Mouse (Mus musculus) cerebellum, adult (tissue): ENCODE results near the gene Acot8.
"Not testable (repeated sequence)": the region's sequence is repeated elsewhere in the genome, so short reads cannot be mapped to it uniquely, and the experiment has no call there.

Source experiments
- ATAC-seq: cut with Nextera tagmentation; 2 replicates; pipeline ENCODE4 v1.9.2; 2017; ENCODE audit warnings: mild to moderate bottlenecking, moderate library complexity, mixed read lengths; ENCODE audit not compliant: insufficient number of reproducible peaks, low FRiP score, low TSS enrichment

The Acot8 gene

DNA sequence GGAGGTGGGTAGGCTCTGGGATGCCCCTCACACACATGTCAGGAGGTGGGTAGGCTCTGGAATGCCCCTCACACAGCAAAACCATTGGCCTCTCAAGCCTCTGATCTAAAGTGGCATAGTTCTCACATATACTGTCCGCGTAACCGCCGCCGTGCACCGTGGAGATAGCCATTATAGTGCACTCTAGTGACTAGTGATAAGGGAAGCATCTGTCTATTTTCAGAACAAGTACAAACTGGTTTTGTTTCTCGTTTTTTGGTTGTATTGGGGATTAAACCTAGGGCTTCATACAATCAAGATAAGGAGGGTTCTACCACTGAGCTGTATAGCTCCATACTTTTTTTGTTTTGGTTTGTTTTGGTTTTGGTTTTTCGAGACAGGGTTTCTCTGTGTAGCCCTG, 11.1 kb upstream of the Acot8 start:
- ATAC-seq = no peak

DNA sequence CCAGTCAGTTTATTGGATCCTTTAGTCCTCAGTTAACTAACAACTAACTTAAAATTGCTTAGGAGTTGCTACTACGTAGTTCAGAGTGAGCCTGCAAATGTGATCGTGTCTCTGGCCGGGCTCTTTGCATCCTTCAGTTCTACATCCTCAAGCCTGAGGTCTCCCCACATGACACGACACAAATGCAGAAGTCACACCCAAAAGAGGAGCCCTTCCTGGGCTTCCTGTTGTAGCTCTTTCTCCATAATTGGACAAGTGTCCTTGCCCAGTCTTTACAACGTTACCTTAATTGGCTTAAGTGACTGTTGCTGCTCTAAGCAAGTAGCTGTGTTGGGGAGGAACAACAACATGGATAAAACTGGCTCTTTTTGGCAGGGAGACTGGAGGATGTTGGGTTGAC, 10.7 kb upstream of the Acot8 start:
- no peak for ATAC-seq

DNA sequence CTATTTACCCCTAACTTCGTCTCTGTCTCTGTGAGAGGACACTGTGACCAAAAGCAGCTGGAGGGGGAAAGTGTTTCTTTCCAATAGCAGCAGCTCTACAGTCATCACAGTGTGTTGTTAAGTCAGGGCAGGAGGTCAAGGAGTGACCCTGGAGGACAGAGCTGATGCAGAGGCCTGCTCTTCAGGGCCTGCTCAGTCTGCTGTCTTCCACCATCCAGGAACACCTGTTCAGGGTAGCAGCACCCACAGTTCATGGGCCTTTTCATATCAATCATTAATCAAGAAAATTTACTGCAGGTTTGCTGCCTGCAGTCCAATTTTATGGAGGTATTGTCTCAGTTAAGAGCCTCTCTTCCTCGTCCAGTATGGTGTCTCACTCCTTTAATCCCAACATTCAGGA, 8.9 kb upstream of the Acot8 start:
- ATAC-seq = no peak

DNA sequence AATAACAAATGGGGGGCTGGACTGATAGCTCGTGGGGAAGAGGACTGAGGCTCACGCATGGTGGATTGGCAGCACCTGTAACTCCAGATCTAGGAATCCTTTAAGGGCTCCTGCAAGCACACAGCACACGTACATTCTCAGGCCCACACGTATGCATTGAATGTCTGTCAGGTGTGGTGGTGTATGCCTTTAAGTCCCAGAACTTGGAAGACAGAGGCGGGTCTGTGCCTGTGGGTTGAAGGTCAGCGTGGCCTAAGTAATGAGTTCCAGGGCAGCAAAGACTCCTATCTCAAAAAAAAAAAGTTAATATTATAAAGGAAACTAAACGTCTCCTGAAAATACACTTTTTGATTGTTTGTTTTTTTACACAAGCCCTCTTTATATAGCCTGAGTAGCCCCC, 1.9 kb upstream of the Acot8 start:
- no peak for ATAC-seq

DNA sequence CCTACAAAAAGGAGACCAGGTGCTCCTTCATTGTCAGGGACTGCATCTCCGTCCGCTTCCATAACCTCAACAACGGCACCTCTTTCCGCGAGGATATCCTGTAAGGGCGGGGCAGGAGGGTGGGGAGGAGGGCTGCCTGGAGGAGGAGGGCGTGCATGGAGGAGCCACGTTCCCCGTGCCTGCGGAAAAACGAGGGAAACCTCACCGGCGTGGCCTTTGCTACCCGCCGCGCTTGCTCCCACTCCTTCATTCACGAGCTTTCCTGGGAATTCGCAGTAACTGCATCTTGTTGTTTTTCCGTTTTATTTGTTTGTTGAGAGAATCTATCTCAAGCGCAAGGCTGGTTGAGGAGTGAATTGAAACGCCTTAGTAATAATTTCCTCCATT, 643 bp upstream of the Acot8 start:
- peak; percentile 34; the same call in 1 of the 2 replicates for ATAC-seq

DNA sequence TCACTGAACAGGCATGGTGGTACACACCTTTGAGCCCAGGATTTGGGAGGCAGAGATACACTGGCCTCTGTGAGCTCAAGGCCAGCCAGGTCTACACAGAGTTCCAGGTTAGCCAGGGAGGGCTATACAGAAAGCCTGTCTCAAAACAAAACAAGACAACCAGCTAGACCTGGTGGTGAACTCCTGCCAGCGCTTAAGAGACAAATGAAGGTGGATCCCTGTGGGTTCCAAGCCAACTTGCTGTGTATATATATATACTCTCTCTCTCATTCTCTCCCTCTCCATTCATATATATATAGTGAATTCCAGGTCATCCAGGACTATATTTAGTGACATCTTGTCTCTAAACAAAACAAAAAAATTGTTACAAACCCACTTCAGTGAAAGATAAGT, 765 bp downstream of the Acot8 start:
- ATAC-seq = no peak

DNA sequence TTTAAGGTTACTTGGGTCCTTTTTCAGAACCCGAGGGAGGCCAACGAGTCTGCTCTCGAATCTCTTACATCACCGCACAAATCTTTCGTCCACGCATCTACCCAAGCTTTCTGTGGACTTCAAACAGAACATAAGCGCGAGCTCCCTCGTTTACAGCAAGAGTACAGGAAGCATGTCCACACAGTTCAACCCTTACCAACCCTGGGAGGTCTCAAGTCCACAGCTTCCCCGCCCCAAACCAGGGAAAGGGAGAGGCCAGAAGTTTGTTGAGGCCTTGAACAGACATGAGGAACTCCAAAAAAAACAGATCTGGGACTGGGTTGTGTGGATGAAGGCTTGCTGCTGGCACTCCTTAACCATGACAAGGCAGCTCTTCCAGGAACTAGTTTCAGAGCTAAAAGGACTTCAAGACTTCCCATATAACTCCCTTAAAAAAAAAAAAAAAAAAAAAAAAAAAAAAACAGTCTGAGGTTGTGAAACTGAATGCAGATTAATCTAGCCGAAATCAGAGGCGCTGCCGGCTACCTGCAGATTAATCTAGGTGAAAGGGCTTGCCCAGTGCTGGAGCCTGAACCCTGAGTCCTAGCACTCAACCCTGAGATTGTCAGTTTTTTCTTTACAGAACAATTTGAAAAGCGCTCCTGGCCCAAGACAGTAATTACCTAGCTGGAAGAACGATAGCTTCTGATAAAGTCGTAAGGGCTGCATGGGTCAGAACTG, 1.3 kb downstream of the Acot8 start:
- ATAC-seq = no peak

DNA sequence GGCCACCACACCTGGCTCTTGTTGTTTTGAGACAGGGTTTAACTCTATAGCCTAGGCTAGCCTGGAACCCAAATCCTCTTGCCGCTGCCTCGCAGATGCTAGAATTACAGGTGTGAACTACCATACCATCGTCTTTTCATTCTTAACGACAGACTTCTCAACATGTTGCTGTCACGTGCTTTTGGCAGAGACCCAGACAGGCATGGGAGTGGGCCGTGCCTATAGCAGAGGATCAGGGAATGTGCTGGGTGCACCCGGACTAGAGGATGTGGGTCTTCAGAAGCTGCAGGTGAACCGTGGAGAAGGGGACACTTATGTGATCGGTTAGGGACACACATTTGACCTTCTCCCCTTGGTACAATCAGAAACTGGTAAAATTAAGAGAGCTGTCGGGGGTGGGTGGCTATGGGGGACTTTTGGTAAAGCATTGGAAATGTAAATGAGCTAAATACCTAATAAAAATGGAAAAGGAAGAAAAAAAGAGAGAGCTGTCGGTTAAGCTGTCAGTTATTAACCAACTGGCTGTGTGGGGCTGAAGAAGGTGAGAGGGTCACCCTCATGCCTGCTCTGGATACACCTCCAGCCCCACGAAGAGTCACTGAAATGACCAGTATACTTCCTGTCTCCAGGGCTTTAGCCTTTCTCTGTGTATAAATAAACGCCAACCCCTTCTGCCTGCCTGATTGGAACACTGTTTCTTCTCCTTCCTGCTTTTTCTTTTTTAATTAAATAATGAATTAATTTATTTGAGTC, 4.3 kb downstream of the Acot8 start:
- no peak for ATAC-seq

DNA sequence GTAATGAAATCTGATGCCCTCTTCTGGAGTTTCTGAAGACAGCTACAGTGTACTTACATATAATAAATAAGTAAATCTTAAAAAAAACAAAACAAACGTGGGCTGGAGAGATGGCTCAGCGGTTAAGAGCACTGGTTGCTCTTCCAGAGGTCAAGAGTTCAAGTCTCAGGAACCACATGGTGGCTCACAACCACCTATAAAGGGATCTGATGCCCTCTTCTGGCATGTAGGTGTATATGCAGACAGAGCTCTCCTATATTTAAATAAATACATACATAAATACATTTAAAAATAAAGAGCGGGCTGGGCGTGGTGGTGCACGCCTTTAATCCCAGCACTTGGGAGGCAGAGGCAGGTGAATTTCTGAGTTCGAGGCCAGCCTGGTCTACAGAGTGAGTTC, 6.1 kb downstream of the Acot8 start:
- ATAC-seq = not testable (repeated sequence)

DNA sequence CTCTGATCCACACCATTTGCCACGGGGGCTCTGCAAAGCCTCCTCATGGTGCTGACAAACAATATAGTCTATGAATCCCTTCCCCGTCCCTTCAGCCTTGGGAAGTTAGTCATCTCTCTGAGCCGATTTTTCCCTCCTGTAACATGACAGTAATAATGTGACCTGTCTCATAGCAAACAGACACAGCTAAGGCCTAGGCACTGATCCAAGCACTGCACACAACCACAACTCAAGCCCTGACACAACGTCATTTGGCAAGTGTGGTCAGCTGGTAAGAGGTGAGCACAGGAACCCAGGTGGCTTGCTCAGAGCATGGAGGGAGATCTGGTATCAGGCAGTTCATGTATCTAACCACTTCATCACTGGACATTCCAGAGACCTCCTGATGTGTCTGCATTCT, 8.8 kb downstream of the Acot8 start:
- ATAC-seq = no peak

DNA sequence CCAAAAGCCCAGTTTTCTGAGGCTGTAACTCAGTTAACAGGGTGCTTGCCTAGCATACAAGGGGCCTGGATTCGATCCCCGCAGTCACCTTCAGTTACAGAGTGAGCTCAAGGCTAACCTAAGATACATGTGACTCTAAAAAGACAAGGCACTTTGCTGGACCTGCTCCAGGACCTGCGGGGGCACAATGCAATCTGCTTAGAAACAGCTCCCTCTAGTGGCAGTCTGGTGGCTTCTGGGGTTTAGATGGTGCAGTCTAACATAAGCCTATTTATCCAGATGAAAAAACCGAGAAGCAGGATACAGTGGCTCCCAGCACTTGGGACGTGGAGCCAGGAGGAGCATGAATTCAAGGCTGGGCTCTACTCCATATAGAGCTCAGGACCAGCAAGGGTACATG, 10.4 kb downstream of the Acot8 start:
- ATAC-seq = no peak

DNA sequence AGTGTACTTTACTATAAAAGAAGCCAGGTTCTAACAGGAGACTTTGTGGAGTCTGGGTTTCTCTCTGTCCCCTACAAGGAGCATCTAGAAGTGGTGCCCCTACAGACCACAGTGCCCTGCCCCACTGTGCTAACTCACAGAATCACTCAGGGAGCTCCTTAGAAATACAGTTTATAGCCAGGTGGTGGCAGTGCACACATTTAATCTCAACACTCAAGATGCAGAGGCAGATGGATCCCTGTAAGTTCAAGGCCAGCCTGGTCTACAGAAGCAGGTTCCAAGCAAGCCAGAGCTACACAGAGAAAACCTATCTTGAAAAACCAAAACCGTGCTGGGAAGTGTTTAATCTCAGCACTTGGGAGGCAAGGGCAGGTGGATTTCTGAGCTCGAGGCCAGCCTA, 10.9 kb downstream of the Acot8 start:
- no peak for ATAC-seq

DNA sequence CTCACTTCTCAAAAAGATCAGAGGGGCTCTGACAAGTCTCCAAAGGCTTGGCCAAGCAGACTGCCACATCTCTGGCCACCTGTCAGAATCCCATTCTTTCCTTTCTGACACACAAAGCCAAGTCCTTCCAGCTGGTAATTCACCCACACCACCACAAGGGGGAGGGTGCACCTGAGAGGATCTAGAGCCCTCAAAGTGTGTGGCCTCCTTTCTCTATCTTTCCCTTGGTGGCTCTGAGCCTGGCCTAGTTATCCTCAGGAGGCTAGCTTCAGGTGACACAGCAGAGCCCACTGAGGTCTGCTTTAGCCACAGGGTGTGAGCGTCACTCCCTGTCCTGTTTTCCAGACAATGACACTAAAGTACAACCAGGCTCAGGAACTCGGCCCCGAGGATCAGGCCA, 11.4 kb downstream of the Acot8 start:
- peak; percentile 57 for ATAC-seq

DNA sequence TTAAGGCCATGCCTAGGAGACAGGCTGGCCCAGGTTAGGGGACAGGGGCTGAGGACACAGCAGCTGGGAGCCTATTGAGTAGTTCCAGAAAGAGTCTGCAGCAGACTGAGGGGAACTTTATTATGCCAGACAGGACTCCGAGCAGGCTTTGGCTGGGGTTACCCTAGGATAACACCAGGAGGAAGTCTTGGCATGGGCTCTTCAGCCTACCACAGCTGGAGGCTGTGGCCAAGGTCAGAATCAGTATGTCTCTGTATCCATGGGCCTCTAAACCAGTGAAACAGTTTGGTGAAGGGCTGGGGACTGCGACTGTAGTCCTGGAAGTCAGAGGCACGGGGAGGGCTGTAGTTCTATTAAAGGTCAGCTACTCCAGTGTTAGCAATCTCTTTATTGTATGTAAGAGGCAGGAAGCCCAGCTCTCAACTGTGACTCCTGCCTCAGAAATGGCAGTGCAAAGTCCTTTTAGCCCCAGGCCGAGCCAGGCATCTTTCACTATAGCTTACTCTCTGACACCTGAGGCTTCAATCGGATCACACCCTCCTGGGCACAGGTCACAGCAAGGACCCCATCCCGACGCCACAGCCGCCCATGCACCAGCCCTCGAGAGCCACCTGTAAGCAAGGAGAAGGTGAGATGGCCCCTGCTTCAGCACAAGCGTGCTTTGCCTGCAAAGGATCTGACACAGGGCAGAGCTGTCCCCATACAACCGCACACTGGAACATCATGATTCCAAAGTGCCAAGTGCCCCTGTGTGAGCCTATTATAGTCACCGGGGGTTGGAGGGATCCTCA, 12.1 kb downstream of the Acot8 start:
- ATAC-seq = no peak

DNA sequence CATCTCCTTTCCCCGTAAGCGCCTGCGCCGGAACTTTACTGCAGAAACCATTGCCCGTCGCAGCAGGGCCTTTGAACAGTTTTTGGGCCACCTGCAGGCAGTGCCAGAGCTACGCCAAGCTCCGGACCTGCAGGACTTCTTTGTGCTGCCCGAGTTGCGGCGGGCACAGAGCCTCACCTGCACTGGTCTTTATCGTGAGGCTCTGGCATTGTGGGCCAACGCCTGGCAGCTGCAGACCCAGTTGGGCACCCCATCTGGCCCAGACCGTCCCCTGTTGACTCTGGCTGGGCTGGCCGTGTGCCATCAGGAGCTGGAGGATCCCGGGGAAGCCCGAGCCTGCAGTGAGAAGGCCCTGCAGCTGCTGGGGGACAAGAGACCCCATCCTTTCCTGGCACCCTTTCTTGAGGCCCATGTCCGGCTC, 12.8 kb downstream of the Acot8 start:
- no peak for ATAC-seq

DNA sequence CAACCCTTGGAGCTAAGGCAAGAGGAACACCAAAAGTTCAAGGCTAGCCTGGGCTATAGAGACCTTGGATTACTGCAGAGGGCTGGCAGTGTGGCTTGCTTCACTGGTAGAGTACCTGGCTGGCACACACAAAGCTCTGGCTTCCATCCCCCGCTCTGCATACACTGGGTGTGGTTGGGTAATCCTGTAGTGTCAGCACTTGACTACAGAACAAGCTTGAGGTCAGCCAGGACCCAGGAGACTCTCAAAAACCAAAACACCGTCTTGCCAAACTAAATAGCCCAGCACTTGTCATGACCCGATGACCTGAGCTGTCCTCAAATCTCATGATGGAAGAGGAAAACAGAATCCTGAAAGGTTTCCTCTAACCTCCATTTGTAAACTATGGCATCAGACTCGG, 14.2 kb downstream of the Acot8 start:
- ATAC-seq = no peak

DNA sequence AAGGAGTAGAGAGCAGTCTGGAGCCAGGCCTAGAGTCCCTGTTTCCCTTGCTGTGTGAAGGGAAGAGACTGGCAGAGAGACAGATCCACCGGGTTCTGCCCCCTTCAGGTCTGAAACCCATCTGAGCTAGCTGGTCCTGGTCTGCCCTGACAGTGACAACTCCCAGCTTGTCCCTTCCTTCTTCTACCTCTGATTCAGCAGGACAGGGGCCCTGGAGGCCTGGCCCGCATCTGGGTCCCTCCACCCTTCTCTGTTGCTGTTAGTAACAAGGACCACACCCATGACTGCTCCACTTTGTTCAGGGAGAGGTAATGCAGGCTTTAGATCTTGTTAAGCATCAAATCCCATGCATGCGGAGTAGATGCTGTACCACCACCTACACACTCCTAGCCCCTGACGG, 16.3 kb downstream of the Acot8 start:
- no peak for ATAC-seq

DNA sequence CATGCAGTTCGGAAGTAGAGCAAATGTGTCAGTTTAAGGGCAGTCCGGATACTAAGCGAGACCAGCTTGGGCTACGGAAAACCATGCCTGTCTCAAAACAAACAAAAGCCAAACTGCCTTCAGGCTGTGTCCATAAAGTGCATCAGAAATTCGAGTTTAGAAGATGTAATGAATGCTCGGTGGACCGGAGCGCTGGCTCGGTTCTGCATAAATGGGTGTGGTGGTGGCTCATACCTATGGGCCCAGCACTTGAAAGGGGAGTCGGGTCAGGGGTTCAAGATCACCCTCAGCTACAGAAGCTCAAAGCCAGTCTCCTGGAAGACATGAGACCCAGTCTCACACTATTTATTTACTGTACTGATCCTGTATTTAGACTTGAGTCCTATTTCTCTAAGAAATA, 16.9 kb downstream of the Acot8 start:
- ATAC-seq = no peak

DNA sequence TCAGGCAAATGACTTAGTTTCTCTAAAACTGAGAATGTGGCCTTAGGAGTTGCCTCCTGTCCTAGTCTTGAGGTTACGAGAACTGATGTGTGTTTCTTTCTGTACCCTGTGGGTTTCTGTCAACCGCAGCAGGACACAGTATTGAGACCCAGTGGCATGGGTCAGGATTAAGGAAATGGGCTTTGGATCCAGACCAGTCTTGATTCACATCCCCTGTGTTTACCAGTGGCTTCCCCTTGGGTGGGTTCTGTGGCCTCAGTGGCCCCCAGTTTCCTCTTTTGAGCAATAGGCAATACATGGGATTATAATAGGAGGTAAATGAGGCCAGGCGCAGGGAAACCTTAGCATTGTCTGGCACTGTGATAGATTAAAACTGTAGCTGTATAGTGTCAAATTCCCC, 17.6 kb downstream of the Acot8 start:
- no peak for ATAC-seq

DNA sequence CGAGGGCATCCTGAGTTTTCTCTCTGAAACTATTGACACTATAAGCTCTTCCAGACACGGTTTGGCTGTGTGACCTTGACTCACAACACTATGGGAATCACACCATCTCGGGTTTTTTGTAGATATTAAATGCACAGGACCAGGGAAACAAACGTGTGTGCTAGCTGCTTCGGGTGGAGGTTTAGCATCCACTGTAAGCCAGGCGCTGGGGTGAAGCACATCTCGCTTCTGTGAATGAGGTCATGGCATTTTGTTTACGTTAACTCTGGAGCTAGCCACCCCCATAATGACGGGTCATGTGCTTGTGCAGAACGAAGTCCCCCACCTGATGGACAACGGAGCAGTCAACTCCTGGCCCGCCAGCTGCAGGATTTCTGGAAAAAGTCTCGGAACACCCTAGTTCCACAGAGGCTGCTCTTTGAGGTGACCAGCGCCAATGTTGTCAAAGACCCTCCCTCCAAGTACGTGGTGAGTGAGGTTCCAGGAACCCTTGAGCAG, 18.2 kb downstream of the Acot8 start:
- no peak for ATAC-seq
